Mouse (Mus musculus): ENCODE measurements around the gene Cib1.

The Cib1 gene

GRCm38 (mm10) chr7:80232489-80233029, at the start of gene Cib1, which contains the start of gene Gdpgp1:
Gene Cib1, minus strand, starts transcription at chr7:80232813.
Gene Gdpgp1, plus strand, starts transcription at chr7:80232865.
- peak; percentile 98 for DNase-seq (ENCODE audit: low spot score)

GRCm38 (mm10) chr7:80281646-80282045, 49.0 kb upstream of the Cib1 start:
- no peak for DNase-seq (ENCODE audit: low spot score)

GRCm38 (mm10) chr7:80280998-80281397, 48.4 kb upstream of the Cib1 start:
- no peak for DNase-seq (ENCODE audit: low spot score)

GRCm38 (mm10) chr7:80280032-80280431, 47.4 kb upstream of the Cib1 start:
- DNase-seq (ENCODE audit: low spot score): no peak

GRCm38 (mm10) chr7:80276374-80276773, 43.8 kb upstream of the Cib1 start:
- no peak for DNase-seq (ENCODE audit: low spot score)

- DNase-seq (ENCODE audit: low spot score): no peak
Measured at GRCm38 (mm10) chr7:80273456-80273855, 40.8 kb upstream of the Cib1 start.

- DNase-seq (ENCODE audit: low spot score): peak; percentile 43
Measured at GRCm38 (mm10) chr7:80269751-80270255, 37.2 kb upstream of the Cib1 start.

GRCm38 (mm10) chr7:80268897-80269750, 36.5 kb upstream of the Cib1 start, which contains the start of gene Vps33b:
Gene Vps33b, plus strand, starts transcription at chr7:80269649.
- DNase-seq (ENCODE audit: low spot score): peak; percentile 95

- no peak for DNase-seq (ENCODE audit: low spot score)
Measured at GRCm38 (mm10) chr7:80267764-80268163, 35.2 kb upstream of the Cib1 start.

GRCm38 (mm10) chr7:80264606-80265005, 32.0 kb upstream of the Cib1 start:
- no peak for DNase-seq (ENCODE audit: low spot score)

- peak; percentile 49 for DNase-seq (ENCODE audit: low spot score)
Measured at GRCm38 (mm10) chr7:80261372-80261990, 28.9 kb upstream of the Cib1 start.

GRCm38 (mm10) chr7:80260625-80261371, 28.2 kb upstream of the Cib1 start, which contains the start of gene Ngrn:
Gene Ngrn, plus strand, starts transcription at chr7:80261215.
- peak; percentile 93 for DNase-seq (ENCODE audit: low spot score)

- no peak for DNase-seq (ENCODE audit: low spot score)
Measured at GRCm38 (mm10) chr7:80257706-80258105, 25.1 kb upstream of the Cib1 start.

- DNase-seq (ENCODE audit: low spot score): no peak
Measured at GRCm38 (mm10) chr7:80255981-80256380, 23.4 kb upstream of the Cib1 start.

GRCm38 (mm10) chr7:80252886-80253285, 20.3 kb upstream of the Cib1 start:
- no peak for DNase-seq (ENCODE audit: low spot score)

- DNase-seq (ENCODE audit: low spot score): peak; percentile 47
Measured at GRCm38 (mm10) chr7:80252437-80252836, 19.8 kb upstream of the Cib1 start.

GRCm38 (mm10) chr7:80246859-80247258, 14.2 kb upstream of the Cib1 start:
- peak; percentile 34 for DNase-seq (ENCODE audit: low spot score)

GRCm38 (mm10) chr7:80246148-80246721, 13.6 kb upstream of the Cib1 start, which contains the start of gene Ttll13:
Gene Ttll13, plus strand, starts transcription at chr7:80246376.
- peak; percentile 98 for DNase-seq (ENCODE audit: low spot score)

GRCm38 (mm10) chr7:80244851-80245250, 12.2 kb upstream of the Cib1 start:
- DNase-seq (ENCODE audit: low spot score): no peak

GRCm38 (mm10) chr7:80241661-80242060, 9.0 kb upstream of the Cib1 start:
- DNase-seq (ENCODE audit: low spot score): no peak

GRCm38 (mm10) chr7:80238542-80238941, 5.9 kb upstream of the Cib1 start:
- no peak for DNase-seq (ENCODE audit: low spot score)

Data from MN1 (cell line).